Mouse (Mus musculus) ES-E14 (cell line): ENCODE data around the gene Gm20489. TPM values are rescaled to one million over a fixed set of nuclear protein-coding genes. Genes with fewer than 3 reads are reported as not detected.

Experiments
- DNase-seq: peaks from one replicate; pipeline ENCODE4 v3.0.0-alpha.2; 2013; ENCODE audit warnings: low read depth, low spot score
- H3K27ac ChIP-seq: 2 replicates; pipeline ENCODE4 v1.5.1; 2012; ENCODE audit warnings: low read depth, mild to moderate bottlenecking, low read length, moderate library complexity, mixed read lengths; ENCODE audit not compliant: poor library complexity, insufficient read depth, severe bottlenecking
- H3K36me3 ChIP-seq: 2 replicates; pipeline ENCODE4 v1.6.1; 2012; ENCODE audit warnings: mild to moderate bottlenecking, low read length, moderate library complexity, mixed read lengths; ENCODE audit not compliant: control insufficient read depth, poor library complexity, insufficient read depth, severe bottlenecking
- H3K4me1 ChIP-seq, 2 experiments: fragments of 150-350 bp in 1 of 2; sonication (generic) in 1 of 2; 2 replicates each; pipeline ENCODE4 v1.6.1; 2012; ENCODE audit warnings: low read length in 2 of 2, mild to moderate bottlenecking in 1 of 2, mixed read lengths in 1 of 2; ENCODE audit not compliant: control insufficient read depth in 2 of 2, insufficient read depth in 2 of 2, poor library complexity in 1 of 2
- H3K4me3 ChIP-seq, 2 experiments: fragments of 150-350 bp in 1 of 2; sonication (generic) in 1 of 2; 2 replicates each; pipeline ENCODE4 v1.5.1; 2012; ENCODE audit warnings: low read length in 2 of 2, low read depth in 1 of 2, mild to moderate bottlenecking in 1 of 2, mixed read lengths in 1 of 2; ENCODE audit not compliant: insufficient read depth in 1 of 2, poor library complexity in 1 of 2, severe bottlenecking in 1 of 2
- H3K9ac ChIP-seq: 2 replicates; pipeline ENCODE4 v1.6.1; 2012; ENCODE audit warnings: low read depth, mild to moderate bottlenecking, low read length, mixed read lengths; ENCODE audit not compliant: poor library complexity, insufficient read depth, severe bottlenecking
- H3K9me3 ChIP-seq: fragments of 150-350 bp; sonication (generic); 2 replicates; pipeline ENCODE4 v1.6.1; 2012; ENCODE audit warnings: low read depth, mild to moderate bottlenecking, low read length; ENCODE audit not compliant: control insufficient read depth, insufficient read depth
- CHD2 ChIP-seq: IDR thresholded peaks from 2 replicates; pipeline ENCODE4 v1.6.1; 2014; ENCODE audit warnings: mild to moderate bottlenecking, low read depth, low read length, inconsistent platforms
- HCFC1 ChIP-seq: IDR thresholded peaks from 2 replicates; pipeline ENCODE4 v1.6.1; 2012; ENCODE audit warnings: low read length, inconsistent platforms, borderline replicate concordance; ENCODE audit not compliant: insufficient read depth
- MAFK ChIP-seq: IDR thresholded peaks from 2 replicates; pipeline ENCODE4 v1.6.1; 2014; ENCODE audit warnings: mild to moderate bottlenecking, low read depth, low read length, inconsistent platforms; ENCODE audit not compliant: insufficient read depth
- ZC3H11A ChIP-seq: IDR thresholded peaks from 2 replicates; pipeline ENCODE4 v1.6.1; 2012; ENCODE audit warnings: low read depth, mild to moderate bottlenecking, inconsistent platforms, low read length, borderline replicate concordance
- ZNF384 ChIP-seq: IDR thresholded peaks from 2 replicates; pipeline ENCODE4 v1.6.1; 2012; ENCODE audit warnings: low read depth, low read length, inconsistent platforms
- in situ Hi-C, 2 experiments: fragments of 600-800 bp; cut with MboI; formaldehyde crosslinking; loops; one replicate each; pipeline ENCODE4 v1.15.1; 2025; ENCODE audit warnings: low sequenced_read_pairs in 2 of 2, inconsistent platforms in 1 of 2; ENCODE audit not compliant: unreplicated experiment in 2 of 2
- total RNA-seq: library from RNA; depleted of rRNA; stranded (reverse); fragments of 300-350 nt; gene quantifications from 2 replicates; pipeline ENCODE4 v1.2.3, GENCODE M21; 2012

Gm20489 gene
- total RNA-seq, 1 experiment, result not detected

DNA sequence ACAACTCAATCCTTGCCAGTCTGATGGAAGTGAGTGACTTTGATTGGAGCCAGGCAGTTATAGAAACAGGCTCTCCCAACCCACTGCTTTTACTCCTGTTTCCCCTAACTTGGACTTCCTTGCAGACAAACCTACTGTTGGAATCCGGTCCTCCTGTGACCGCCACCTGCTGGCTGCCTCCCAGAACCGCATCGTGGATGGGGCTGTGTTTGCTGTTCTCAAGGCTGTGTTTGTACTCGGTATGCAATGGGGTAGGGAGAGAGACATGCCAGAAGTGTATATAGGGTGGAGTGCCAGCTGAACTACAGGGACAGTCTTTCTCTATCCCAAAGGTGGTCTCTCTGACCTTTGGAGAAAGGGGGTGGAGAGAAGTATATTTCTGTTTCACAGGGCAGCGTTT lies 16.7 kb upstream of the Gm20489 start:
- Histone ChIP-seq H3K4me1 (no peaks in the 10 kb centered on the region), H3K9ac (no peak overlapping the region), H3K27ac (no peak overlapping the region), H3K4me3 (no peak overlapping the region), H3K9me3 (no peaks in the 10 kb centered on the region), H3K36me3 (peaks cover 43% of the 10 kb centered on the region)
- TF ChIP-seq ZC3H11A, result 0 out of 2 replicates have a peak, but pooled peaks have one; percentile 21
- no peak for TF ChIP-seq MAFK
- in situ Hi-C loops, result no loop called here
- no peak for DNase-seq

DNA sequence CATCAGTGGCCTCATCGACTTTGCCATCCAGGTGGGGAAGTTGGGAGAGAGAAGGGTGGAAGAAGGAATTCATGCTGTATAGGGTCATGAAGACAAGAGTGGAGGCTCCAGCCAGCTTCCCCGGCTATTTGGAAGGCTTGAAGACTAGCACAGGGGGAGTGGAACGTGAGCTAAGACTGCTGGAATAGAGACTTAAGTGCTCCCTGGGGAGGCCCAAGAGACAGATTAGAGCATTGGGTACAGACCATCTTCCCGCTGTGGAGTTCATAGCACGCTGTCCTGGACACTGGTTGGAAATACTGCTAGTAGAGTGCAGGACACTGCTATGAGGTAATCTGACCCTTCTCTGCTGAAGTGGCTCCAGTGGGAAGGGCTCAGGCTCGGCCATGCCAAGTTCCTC lies 14.0 kb upstream of the Gm20489 start:
- Histone ChIP-seq H3K4me1 (no peaks in the 10 kb centered on the region), H3K36me3 (peaks cover 32% of the 10 kb centered on the region), H3K27ac (no peak overlapping the region), H3K9me3 (no peaks in the 10 kb centered on the region), H3K4me3 (no peak overlapping the region), H3K9ac (no peak overlapping the region)
- no peak for TF ChIP-seq HCFC1
- TF ChIP-seq ZC3H11A, result no peak
- TF ChIP-seq ZNF384, result no peak
- TF ChIP-seq CHD2, result no peak
- no peak for TF ChIP-seq MAFK
- DNase-seq, result no peak
- in situ Hi-C loops, result no loop called here

DNA sequence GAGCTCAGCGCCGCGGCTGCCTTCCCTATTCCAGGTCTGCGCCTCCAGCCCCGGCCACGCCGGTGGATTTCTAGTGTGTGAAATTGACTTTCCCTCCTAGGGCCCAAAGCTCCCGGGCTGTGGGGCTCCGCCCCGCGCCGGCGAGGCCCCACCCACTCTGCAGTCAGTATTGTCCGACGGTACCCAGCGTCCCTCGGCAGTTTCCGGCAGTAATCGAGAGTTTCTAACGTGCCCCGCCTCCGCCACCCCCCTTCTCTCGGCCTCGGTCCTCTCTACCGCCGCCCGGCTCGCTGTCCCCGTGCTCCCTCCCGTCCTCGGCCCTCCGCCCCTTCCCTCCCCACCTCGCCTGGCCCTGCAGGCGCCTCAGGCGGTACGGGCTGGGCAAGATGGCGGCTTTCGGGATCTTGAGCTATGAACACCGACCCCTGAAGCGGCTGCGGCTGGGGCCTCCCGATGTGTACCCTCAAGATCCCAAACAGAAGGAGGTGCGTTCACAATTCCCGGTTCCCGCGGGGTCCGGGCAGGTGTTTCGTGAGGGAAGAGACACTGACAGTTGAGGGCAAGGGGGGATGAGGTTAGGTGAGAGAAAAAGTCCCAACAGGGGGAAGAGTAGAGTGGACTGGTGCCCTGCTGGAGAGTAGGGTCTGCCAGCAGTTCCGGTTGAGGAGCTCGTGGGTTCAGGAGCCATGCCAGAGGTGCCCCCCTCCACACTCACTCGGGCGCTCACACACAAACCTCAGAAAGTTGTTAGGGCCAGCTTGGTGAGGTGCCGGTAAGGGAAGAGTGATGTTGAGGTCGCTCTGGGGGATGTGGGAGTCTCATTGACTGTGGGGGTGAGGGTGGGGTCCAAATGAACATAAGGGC lies 5.3 kb upstream of the Gm20489 start, which contains the start of gene Med12:
Med12 (plus strand) TSS at position 156 of the 864 bp plus-strand sequence.
- in situ Hi-C loops, result no loop called here
- DNase-seq, result no peak
- H3K4me3 ChIP-seq, result peak within 1 kb of the TSS; percentile 83 to 88
- TF ChIP-seq MAFK (no peak), HCFC1 (no peak), ZNF384 (no peak), ZC3H11A (no peak), CHD2 (no peak)
- H3K4me1 ChIP-seq, result 0 out of 4 replicates have a peak, but pooled peaks cover 0 to 2% of the 10 kb centered on the region in 2 experiments
- peaks cover 5% of the 10 kb centered on the region for H3K36me3 ChIP-seq
- H3K9me3 ChIP-seq, result no peaks in the 10 kb centered on the region
- H3K27ac ChIP-seq, result peak within 1 kb of the TSS; percentile 90
- H3K9ac ChIP-seq, result peak within 1 kb of the TSS; percentile 88

DNA sequence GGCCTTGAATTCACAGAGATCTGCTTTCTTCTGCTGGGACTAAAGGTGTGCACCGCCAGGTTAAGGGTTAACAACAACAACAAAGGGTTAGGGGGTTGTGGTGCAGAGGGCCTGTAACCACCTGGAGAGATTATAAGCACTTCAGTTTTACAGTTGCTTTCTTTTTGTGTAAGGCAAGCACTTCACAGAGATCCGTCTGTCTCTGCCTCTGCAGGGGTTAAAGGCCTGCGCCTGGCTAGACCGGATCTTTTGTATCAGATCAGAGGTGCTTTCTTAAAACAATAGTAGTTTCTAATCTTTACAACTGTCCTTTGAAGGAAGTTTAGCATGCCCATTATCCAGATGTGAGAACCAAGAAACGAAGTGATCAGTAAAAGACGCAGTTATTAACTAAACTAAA lies 4.6 kb upstream of the Gm20489 start:
- peak overlapping the region; percentile 90 for H3K27ac ChIP-seq
- no peaks in the 10 kb centered on the region for H3K9me3 ChIP-seq
- in situ Hi-C loops, result no loop called here
- H3K9ac ChIP-seq, result peak overlapping the region; percentile 74
- TF ChIP-seq HCFC1, result no peak
- no peak for TF ChIP-seq ZC3H11A
- TF ChIP-seq CHD2, result no peak
- no peak for TF ChIP-seq MAFK
- TF ChIP-seq ZNF384, result no peak
- peaks cover 5% of the 10 kb centered on the region for H3K36me3 ChIP-seq
- 0 out of 4 replicates have a peak, but pooled peaks cover 0 to 2% of the 10 kb centered on the region in 2 experiments for H3K4me1 ChIP-seq
- DNase-seq, result no peak
- H3K4me3 ChIP-seq, result peak overlapping the region; percentile 83 to 88
